Mouse (Mus musculus): Measurements from ENCODE around the gene Afmid.

GRCm38 (mm10) chr11:117828149-117828887 is 2.6 kb downstream of the Afmid start:
- TF ChIP-seq ZC3H11A (IDR thresholded peaks at IDR 0.05; ENCODE audit: low read depth, low read length), result no peak
- TF ChIP-seq ZNF384 (IDR thresholded peaks at IDR 0.05; ENCODE audit: low read depth, low read length), result peak; percentile 66
- TF ChIP-seq MAFK (IDR thresholded peaks at IDR 0.05; ENCODE audit: borderline replicate concordance, low read depth, low read length), result no peak
- TF ChIP-seq SIN3A (IDR thresholded peaks at IDR 0.05; ENCODE audit: low read length), result no peak
- no peak for TF ChIP-seq TBP (IDR thresholded peaks at IDR 0.05; ENCODE audit: low read depth, low read length)
- TF ChIP-seq CTCF (IDR thresholded peaks at IDR 0.05 in 2 of 3, conservative IDR thresholded peaks at IDR 0.05 in 1 of 3; ENCODE audit: control insufficient read depth in 1 of 3, insufficient read depth in 1 of 3, low read depth in 2 of 3, low read length in 3 of 3, poor library complexity in 1 of 3, severe bottlenecking in 1 of 3), result no peak
- TF ChIP-seq NRF1 (IDR thresholded peaks at IDR 0.05; ENCODE audit: insufficient read depth, low read depth, low read length, poor library complexity, severe bottlenecking), result no peak
- TF ChIP-seq POLR2AphosphoS2 (IDR thresholded peaks at IDR 0.05; ENCODE audit: low read length), result no peak
- TF ChIP-seq EP300 (IDR thresholded peaks at IDR 0.05; ENCODE audit: low read depth in 1 of 2, low read length in 2 of 2), result no peak
